Mouse (Mus musculus) thymus, adult 2 months (tissue): ENCODE measurements around the gene Polr3b. TPM values are rescaled to one million over a fixed set of nuclear protein-coding genes. Genes with fewer than 3 reads are reported as not detected.

ENCODE experiments used
- DNase-seq: peaks from one replicate; pipeline ENCODE4 v3.0.0; 2021
- H3K27ac ChIP-seq: fragments of 200-500 bp; 2 replicates; pipeline ENCODE4 v1.5.1; 2012; ENCODE audit warnings: low read length, control low read depth; ENCODE audit not compliant: control insufficient read depth, insufficient read depth
- H3K27me3 ChIP-seq: fragments of 200-500 bp; 2 replicates; pipeline ENCODE4 v1.6.1; 2012; ENCODE audit warnings: mild to moderate bottlenecking, low read length, moderate library complexity, mixed read lengths; ENCODE audit not compliant: control insufficient read depth, insufficient read depth
- H3K36me3 ChIP-seq: fragments of 200-500 bp; 2 replicates; pipeline ENCODE4 v1.6.1; 2012; ENCODE audit warnings: mild to moderate bottlenecking, low read length, moderate library complexity; ENCODE audit not compliant: control insufficient read depth, insufficient read depth
- H3K4me1 ChIP-seq: fragments of 200-500 bp; replicated peaks from 2 replicates; pipeline ENCODE4 v1.6.1; 2012; ENCODE audit warnings: low read length; ENCODE audit not compliant: control insufficient read depth, insufficient read depth
- H3K4me3 ChIP-seq: fragments of 200-500 bp; 2 replicates; pipeline ENCODE4 v1.5.1; 2012; ENCODE audit warnings: mild to moderate bottlenecking, low read length, control low read depth, moderate library complexity; ENCODE audit not compliant: control insufficient read depth, insufficient read depth
- CTCF ChIP-seq: fragments of 200-500 bp; IDR thresholded peaks from 2 replicates; pipeline ENCODE4 v1.5.1; 2012; ENCODE audit warnings: mild to moderate bottlenecking, control low read depth, low read length, moderate library complexity, borderline replicate concordance; ENCODE audit not compliant: control insufficient read depth, poor library complexity, insufficient read depth; ENCODE audit errors: extremely low read depth
- POLR2A ChIP-seq: fragments of 200-500 bp; IDR thresholded peaks from 2 replicates; pipeline ENCODE4 v1.6.1; 2012; ENCODE audit warnings: mild to moderate bottlenecking, low read length, control low read depth, moderate library complexity; ENCODE audit not compliant: control insufficient read depth, poor library complexity, insufficient read depth; ENCODE audit errors: extremely low read depth
- WGBS: fragments of 180-500 bp; shearing (Covaris S2); methylation state at CpG from one replicate; pipeline ENCODE4 v1.1.7; 2018; 5-methylcytosine and 5-hydroxymethylcytosine counted together
- polyA plus RNA-seq: library from polyadenylated mRNA; depleted of rRNA; stranded (reverse); fragments of >200 nt; gene quantifications from 2 replicates; pipeline ENCODE4 v1.2.3, GENCODE M21; 2012

Gene Polr3b
- polyA plus RNA-seq, 1 experiment: 6.6 TPM

DNA sequence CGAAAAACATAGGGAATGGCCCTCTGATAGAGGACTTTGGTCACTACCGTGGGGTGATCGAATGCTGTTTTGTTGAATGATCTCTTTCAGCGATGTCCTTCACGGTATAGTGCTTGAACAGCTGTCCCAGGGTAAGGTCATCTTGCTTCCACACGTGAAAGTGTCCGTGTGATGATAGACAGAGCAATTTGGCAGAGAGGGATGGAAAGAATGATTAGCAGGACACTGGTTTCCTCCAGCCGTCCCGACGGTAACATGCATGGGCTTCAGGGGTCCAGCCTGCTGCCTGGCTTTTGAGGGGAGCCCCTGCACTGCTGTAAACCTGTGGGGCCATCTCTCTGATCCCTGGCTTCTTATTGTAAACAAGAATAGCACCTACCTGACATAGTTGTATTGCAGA, 43.4 kb upstream of the Polr3b start:
- no peaks in the 10 kb centered on the region for H3K27me3 ChIP-seq
- no peak overlapping the region for H3K27ac ChIP-seq
- H3K4me1 ChIP-seq: peaks cover 11% of the 10 kb centered on the region
- H3K36me3 ChIP-seq: no peaks in the 10 kb centered on the region
- no peak for DNase-seq
- no peak for TF ChIP-seq POLR2A
- TF ChIP-seq CTCF: no peak
- 95% methylated on average over 10 of the region's 10 CpGs for WGBS
- H3K4me3 ChIP-seq: no peak overlapping the region

DNA sequence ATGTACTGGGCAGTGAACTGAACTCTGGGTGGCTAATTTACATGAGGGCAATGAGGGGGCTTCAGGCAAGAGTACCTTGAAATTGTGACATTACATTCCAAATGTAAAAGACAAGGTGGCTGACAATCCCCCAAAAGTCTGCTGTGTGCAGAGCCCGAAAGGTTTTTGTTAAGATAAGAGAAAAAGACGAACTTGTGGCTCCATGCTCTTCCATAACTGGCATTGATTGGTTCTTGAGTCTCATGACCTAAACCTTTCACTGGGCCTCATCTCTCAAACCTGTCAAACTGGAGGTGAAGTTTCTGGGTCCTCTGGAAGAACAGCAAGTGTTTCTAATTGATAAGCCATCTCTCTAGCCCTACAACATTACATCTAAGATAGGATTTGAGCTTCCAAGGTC, 42.6 kb upstream of the Polr3b start:
- WGBS: 94% methylated on average over 2 of the region's 2 CpGs
- Histone ChIP-seq H3K36me3 (no peaks in the 10 kb centered on the region), H3K4me1 (peaks cover 10% of the 10 kb centered on the region), H3K27me3 (no peaks in the 10 kb centered on the region), H3K4me3 (no peak overlapping the region), H3K27ac (no peak overlapping the region)
- no peak for DNase-seq
- no peak for TF ChIP-seq POLR2A
- TF ChIP-seq CTCF: no peak

DNA sequence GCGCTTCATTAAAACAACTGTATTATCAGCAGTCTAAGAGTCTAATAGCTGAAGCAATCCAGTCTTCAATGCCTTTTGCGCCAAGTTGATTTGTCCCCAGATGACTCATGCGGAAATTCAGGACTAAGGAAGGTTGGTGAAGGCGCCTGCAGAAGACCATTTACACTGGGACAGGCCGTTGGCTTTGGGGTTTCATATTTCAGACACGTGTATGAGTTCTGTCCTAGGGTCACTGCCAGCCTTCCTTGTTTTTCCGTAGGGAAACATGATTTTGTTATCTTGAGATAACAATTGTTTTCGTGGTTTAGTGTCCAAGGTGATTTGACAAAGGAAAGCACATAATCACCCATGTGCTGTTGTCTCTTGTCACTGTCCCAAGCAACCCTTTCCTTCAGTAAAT, 40.9 kb upstream of the Polr3b start:
- no peak overlapping the region for H3K27ac ChIP-seq
- peaks cover 20% of the 10 kb centered on the region for H3K4me1 ChIP-seq
- H3K36me3 ChIP-seq: no peaks in the 10 kb centered on the region; the same call in 1 of the 2 replicates
- no peak for DNase-seq
- no peaks in the 10 kb centered on the region for H3K27me3 ChIP-seq
- TF ChIP-seq CTCF (no peak), POLR2A (no peak)
- H3K4me3 ChIP-seq: no peak overlapping the region
- 92% methylated on average over 8 of the region's 8 CpGs for WGBS

DNA sequence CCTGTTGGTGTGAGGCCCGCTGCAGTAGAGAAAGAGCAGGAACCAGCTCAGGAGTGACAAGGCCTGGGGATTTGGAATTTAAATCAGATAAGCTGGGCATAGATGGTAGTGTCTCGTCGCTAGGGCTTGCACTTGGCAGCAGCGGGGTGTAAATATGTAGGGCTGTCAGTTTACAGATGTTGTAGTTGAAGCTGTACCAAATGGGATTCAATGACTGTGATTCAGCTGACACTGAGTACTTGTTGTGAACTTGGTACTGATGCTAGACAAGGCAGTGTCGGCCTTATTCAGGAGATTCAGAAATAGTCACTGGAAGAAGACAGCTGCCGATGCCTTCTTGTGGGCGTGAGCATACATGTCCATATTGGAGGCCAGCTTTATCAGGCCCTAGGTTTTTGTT, 39.9 kb upstream of the Polr3b start:
- 93% methylated on average over 7 of the region's 7 CpGs for WGBS
- TF ChIP-seq POLR2A (no peak), CTCF (no peak)
- Histone ChIP-seq H3K4me3 (no peak overlapping the region), H3K27ac (no peak overlapping the region), H3K27me3 (no peaks in the 10 kb centered on the region), H3K36me3 (no peaks in the 10 kb centered on the region; the same call in 1 of the 2 replicates), H3K4me1 (peaks cover 20% of the 10 kb centered on the region)
- no peak for DNase-seq

DNA sequence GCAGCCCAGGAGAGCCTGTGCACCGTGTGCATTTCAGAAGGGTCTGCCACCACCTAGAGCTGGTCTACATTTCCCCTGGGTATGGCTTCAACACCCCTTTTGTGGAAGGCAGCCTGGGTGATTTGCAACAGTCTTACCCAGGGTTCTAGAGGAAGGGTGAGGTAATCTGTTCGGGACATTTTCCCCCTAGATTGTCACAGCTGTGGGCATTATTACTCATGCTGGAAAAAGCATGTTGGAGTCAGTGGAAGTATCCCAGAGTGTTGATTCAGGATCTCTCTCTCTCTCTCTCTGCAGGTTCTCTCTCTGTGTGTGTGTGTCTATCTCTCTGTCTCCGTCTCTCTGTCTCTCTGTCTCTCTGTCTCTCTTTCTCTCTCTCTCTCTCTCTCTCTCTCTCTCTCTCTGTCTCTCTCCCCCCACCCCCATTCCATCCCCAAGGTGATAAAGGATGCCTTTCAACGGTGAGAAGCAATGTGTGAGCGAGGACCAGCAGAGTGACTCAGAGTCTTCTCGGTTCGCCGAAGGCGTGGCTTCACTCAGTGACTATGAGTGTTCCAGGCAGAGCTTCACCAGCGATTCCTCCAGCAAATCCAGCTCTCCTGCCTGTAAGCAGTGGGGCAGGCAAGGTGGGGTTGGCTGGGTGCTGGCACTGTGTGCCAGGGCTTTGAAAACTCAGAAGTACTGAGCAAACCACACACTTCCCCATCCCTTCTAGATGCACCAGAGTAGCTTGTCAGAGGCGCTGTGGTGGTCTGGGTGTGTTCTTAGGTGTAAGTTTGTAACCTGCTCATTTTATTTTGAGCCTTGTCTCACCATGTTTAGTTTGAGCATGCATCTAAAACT, 37.4 kb upstream of the Polr3b start:
- Histone ChIP-seq H3K4me3 (no peak overlapping the region), H3K27ac (no peak overlapping the region), H3K27me3 (no peaks in the 10 kb centered on the region), H3K4me1 (peaks cover 9% of the 10 kb centered on the region), H3K36me3 (peaks cover 16% of the 10 kb centered on the region)
- DNase-seq: no peak
- TF ChIP-seq POLR2A: no peak
- no peak for TF ChIP-seq CTCF
- WGBS: 72% methylated on average over 11 of the region's 11 CpGs

DNA sequence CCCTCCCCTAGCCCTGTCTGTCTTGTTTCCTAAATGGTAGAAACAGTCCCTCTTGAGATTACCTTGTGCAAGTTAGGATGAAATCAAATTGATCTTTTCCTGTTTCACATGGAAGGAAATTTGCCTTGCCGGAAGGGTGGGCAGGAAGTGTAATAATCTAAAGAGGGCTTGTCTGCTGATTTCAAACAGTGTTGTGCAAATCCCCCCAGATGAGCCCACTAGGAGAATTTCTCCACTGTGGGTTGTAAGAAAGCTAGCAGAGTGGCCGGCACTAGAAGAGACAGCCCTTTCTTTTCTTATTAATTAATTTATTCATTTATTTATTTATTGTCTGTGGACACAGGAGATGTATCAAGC, 36.8 kb upstream of the Polr3b start:
- DNase-seq: no peak
- no peak overlapping the region for H3K27ac ChIP-seq
- peaks cover 22% of the 10 kb centered on the region for H3K36me3 ChIP-seq
- TF ChIP-seq POLR2A: no peak
- no peak for TF ChIP-seq CTCF
- WGBS: 57% methylated on average over 2 of the region's 2 CpGs
- H3K4me3 ChIP-seq: no peak overlapping the region
- no peaks in the 10 kb centered on the region for H3K27me3 ChIP-seq
- H3K4me1 ChIP-seq: peaks cover 9% of the 10 kb centered on the region

DNA sequence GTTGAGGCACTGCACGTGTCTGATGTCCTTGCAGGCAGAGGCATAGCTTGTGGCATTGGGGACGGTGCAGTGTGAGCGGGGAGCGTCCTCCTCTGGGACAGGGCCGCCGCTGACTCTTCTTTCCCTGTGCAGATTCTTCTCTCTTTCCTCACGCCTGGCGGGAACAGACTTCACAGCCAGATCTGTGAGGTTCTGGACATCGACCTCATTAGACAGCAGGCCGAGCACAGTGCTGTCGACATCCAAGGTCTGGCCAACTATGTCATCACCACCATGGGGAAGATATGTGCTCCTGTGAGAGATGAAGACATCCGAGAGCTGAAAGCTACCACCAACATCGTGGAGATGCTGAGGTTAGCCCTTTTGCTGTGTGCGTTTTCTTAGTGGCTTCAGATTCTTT, 31.1 kb upstream of the Polr3b start:
- H3K27ac ChIP-seq: no peak overlapping the region
- peaks cover 67% of the 10 kb centered on the region for H3K36me3 ChIP-seq
- WGBS: 93% methylated on average over 14 of the region's 14 CpGs
- H3K4me3 ChIP-seq: no peak overlapping the region
- DNase-seq: no peak
- no peak for TF ChIP-seq CTCF
- no peak for TF ChIP-seq POLR2A
- H3K27me3 ChIP-seq: no peaks in the 10 kb centered on the region
- H3K4me1 ChIP-seq: peaks cover 1% of the 10 kb centered on the region; the same call in 1 of the 2 replicates
